Mouse (Mus musculus) left cerebral cortex, postnatal 4 days (tissue): ENCODE results near the gene Uba1. TPM values are rescaled to one million over a fixed set of nuclear protein-coding genes. Genes with fewer than 3 reads are reported as not detected.
A peak's percentile ranks its signal among the peaks of the same experiment; 100 is the strongest.

Experiments used
- DNase-seq: peaks from one replicate; pipeline ENCODE4 v3.0.0-alpha.2; 2022
- intact Hi-C: fragments of 180-260 bp; cut with DNase I; formaldehyde crosslinking; loops from one replicate; pipeline ENCODE4 v1.15.1; 2025
- total RNA-seq, 2 experiments: library from RNA; stranded (reverse); gene quantifications; 2 replicates each; pipeline ENCODE4 v1.2.3; 2021

Uba1 gene
- 100 to 1,000 TPM; 593 to 599 TPM for total RNA-seq

DNA sequence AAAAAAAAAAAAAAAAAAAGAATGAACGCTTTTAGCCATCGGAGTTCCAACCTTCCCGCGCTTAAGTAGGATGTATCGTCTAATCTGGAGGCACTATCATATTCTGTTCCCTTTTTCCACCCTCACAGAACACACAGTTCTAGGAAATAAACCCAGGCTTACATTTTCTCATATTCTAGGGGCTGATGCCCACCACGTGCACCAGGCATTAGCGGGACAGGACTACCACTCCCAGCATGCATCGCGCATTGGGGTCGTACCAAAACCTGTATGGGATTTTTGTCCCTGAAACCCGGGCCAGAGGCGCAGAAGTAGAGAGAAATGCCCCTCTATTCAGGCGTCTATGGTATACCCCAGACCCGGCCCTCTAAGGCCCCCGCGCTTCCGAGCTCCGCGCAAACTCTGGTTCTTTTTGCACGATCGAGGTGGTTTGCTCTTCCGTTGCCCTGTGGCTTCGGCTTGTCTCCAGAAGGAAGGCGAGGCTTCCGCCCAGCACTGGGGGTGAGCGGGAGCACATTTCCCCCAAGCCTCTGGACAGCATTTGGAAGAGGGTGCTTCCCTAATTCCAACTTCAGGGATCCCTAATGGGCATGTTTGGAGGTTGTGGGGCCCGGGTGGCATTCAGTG, at the start of gene Uba1:
Uba1 (plus strand) TSS at position 301 of the 627 bp plus-strand sequence.
- intact Hi-C loops: no loop called here

GRCm38 (mm10) chrX:20608500-20608899, 49.6 kb upstream of the Uba1 start:
- intact Hi-C loops: no loop called here
- DNase-seq: no peak

More for the DNA sequence above, at the start of gene Uba1:
- peak; percentile 87 for DNase-seq

GRCm38 (mm10) chrX:20616861-20617175, 41.3 kb upstream of the Uba1 start:
- DNase-seq: no peak
- intact Hi-C loops: no loop called here

DNA sequence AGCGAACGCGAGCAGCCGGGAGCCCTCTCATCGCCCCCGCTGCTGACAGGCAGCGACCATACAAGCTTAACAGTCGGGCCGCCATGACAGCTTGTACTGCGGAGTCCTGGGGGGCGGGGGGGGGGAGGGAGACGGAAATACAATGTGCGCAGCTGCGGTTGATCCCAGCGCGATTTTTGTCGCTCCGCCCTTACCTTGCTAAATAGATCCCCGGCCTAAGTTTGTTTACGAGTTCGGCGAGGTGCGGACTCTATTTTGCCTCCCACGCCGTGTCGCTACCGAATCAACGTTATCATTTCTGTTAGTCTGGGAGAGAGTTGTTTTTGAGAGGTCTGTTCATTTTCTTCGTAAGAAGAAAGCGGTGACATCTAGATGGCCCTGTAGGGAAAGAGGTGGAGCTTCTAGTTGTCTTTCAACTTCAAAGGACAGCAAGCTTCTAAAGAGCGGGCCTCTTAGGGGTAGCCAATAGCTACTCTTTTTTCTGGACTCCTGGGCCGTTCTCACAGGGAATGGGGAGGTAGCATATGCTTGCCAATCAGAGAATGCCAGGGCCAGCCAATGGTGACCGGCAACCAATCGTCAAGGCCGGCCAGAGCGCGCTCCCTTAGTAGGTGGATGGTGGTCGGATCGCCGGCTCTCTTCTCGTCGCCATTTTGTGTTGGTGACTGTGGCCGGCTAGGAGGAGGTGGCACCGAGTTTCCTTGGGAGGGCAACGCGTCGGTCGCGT, 40.8 kb upstream of the Uba1 start, which contains the start of the genes Rbm10 and Ndufb11:
Rbm10 (plus strand) TSS at position 328 of the 727 bp plus-strand sequence.
Ndufb11 (minus strand) TSS at position 444 of the 727 bp plus-strand sequence.
- intact Hi-C loops: no loop called here
- DNase-seq: peak; percentile 80

GRCm38 (mm10) chrX:20617903-20618399, 40.2 kb upstream of the Uba1 start:
- peak; percentile 58 for DNase-seq
- intact Hi-C loops: no loop called here

DNA sequence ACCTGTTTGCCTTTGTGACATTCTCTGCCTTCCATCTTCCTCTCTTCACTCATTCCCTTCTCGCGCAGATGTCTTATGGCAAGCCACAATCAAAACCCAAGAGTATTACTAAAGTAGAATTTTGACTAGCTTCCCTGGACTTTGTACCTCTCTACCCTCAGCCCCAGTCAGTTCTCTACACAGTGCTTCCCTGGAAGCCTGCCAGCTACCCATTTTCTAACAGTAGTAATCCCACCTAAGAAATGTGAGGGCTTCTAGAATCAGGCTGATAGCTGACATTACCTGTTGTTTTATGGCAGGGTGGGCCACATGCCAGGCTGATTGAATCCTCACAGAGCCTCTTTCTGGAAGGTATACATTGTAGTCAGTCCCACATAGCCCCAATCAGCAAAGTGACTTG, 20.0 kb upstream of the Uba1 start:
- intact Hi-C loops: no loop called here
- DNase-seq: no peak

GRCm38 (mm10) chrX:20644780-20645179, 13.3 kb upstream of the Uba1 start:
- intact Hi-C loops: no loop called here
- DNase-seq: no peak

GRCm38 (mm10) chrX:20657593-20657992, 533 bp upstream of the Uba1 start:
- DNase-seq: no peak

DNA sequence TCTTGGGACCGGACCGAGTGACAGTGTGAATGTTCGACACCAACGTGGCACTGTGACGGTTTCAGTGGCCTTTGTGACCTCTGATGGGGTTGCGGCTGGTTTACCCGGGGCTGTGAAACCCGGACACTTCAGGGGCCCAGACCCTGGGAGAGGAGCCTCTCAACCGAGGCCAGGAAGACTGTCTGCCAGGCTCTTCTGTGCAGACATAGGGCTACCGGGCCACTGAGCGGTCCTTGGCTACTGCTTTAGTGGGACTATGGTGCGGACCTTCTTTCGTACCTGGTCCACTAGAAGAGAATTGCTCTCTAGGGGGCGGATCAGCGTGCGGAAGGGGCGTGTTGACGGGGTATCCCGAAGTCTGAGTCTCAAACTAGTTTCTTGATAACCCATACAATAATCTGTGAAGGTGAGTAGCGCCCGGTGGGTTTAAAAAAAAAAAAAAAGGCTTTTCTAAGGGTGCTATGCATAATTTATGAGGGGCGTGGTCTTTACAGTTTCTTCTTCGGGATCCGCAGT, 823 bp downstream of the Uba1 start:
- intact Hi-C loops: no loop called here
- no peak for DNase-seq

More at GRCm38 (mm10) chrX:20657593-20657992, 533 bp upstream of the Uba1 start:
- intact Hi-C loops: no loop called here

GRCm38 (mm10) chrX:20662317-20662715, 4.2 kb downstream of the Uba1 start:
- DNase-seq: no peak
- intact Hi-C loops: no loop called here

- peak; percentile 84 for DNase-seq
Measured at GRCm38 (mm10) chrX:20662716-20663443, 4.8 kb downstream of the Uba1 start.

GRCm38 (mm10) chrX:20663444-20663790, 5.3 kb downstream of the Uba1 start:
- intact Hi-C loops: no loop called here
- DNase-seq: no peak

More at GRCm38 (mm10) chrX:20662716-20663443, 4.8 kb downstream of the Uba1 start:
- intact Hi-C loops: no loop called here

DNA sequence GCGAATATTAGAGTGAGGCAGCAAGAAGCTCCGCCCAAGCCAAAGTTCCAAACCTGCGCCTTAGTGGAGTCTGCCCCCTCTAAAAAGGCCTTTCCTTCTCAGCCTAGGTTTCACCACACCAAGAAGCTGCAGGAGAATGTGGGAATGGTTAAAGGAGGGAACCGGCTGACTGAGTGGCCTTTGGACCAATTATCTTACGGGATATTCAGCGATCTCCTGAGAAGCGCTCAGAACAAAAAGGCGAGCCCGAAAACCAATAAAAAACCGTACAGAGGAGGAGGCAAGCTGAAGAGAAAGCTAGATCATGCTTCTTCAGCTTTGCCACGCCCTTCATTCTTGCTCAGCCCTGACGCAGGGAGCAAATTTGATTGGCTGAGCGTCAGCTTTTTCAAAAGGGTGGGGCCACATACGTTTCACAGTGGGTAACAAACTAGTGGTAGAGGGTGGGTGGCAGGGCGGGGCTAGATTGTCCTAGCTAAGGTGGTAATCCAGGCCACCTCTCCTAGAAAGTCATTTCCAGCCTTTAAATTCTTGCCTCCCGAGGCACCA, 29.5 kb downstream of the Uba1 start, which contains the start of gene Cdk16:
Cdk16 (plus strand) TSS at position 436 of the 549 bp plus-strand sequence.
- peak; percentile 81 for DNase-seq
- intact Hi-C loops: no loop called here

DNA sequence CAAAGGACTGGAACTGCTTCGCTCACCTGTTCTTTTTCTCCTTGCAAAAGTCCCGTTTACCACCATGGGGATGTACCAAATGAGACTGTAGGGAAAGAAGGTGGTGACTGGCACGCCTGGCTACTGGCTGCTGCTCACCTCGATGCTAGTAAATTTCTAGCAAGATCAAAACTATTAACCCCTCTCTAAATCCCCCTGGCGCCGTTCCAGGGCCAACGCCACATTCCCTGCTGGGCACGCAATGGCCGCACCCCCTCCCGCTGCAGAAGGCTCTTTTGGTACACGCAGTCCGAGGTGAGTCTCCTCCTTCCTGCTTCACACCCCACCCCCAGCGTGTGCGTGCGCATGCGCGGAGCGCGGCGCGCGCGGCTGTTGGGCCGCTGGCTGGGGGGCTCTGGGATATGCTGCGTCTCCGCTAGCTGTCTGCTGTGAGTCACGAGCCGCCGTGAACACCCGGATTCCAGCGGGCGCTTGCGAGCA, 30.0 kb downstream of the Uba1 start:
- peak; percentile 87 for DNase-seq
- intact Hi-C loops: no loop called here

DNA sequence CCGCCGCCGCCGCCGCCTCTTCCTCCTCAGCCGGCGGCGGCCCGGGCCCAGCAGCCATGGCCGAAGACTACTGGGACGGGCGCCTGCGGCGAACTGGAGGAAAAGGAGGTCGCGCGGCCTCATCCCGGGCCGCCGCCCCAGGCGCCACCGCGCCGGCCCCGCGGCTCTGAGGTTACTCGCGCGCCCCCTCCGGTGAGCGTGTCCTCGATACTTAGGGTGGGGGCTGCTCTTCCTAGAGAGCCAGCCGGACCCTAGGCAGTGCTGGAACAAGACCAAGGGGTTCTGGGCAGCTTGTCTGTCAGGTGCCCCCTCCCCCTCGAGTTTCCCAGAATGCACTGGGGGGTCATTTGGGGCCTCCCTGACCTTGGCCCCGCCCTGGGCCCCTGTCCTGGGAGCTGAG, 30.5 kb downstream of the Uba1 start:
- intact Hi-C loops: no loop called here
- peak; percentile 77 for DNase-seq

- intact Hi-C loops: no loop called here
Measured at GRCm38 (mm10) chrX:20691566-20691965, 33.4 kb downstream of the Uba1 start.

GRCm38 (mm10) chrX:20692616-20693015, 34.5 kb downstream of the Uba1 start:
- intact Hi-C loops: no loop called here
- no peak for DNase-seq

More at GRCm38 (mm10) chrX:20691566-20691965, 33.4 kb downstream of the Uba1 start:
- peak; percentile 21 for DNase-seq

DNA sequence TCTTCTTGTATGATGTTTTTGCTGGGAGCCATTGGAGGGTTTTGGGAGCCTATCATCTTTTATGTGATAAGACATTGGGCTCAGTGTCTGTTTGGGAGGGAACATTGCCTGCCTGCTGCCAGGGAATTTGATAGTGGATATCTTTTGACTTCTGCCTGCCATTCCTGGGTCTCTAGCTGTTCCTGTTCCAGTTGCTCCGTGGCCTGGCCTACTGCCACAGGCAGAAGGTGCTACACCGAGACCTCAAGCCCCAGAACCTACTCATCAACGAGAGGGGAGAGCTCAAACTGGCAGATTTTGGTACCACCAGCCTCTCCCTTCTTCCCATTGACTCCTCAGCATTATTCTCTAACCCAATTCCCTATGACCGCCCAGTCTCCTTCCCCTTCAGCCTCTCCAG, 37.7 kb downstream of the Uba1 start:
- intact Hi-C loops: no loop called here
- no peak for DNase-seq

GRCm38 (mm10) chrX:20703741-20704290, 45.7 kb downstream of the Uba1 start, which contains the start of gene Usp11:
Usp11 (plus strand) TSS chrX:20703906.
- intact Hi-C loops: no loop called here
- DNase-seq: peak; percentile 63
